Mouse (Mus musculus) cerebellum, postnatal 25 days (tissue): ENCODE measurements around the gene Raph1.
A peak's percentile ranks its signal among the peaks of the same experiment; 100 is the strongest.
"Not testable (repeated sequence)": the region's sequence is repeated elsewhere in the genome, so short reads cannot be mapped to it uniquely, and the experiment has no call there.

Experiments used
- DNase-seq, 2 experiments: peaks; one replicate each; pipeline ENCODE4 v3.0.0; 2021; ENCODE audit warnings: mixed read lengths in 2 of 2

Raph1 gene

DNA sequence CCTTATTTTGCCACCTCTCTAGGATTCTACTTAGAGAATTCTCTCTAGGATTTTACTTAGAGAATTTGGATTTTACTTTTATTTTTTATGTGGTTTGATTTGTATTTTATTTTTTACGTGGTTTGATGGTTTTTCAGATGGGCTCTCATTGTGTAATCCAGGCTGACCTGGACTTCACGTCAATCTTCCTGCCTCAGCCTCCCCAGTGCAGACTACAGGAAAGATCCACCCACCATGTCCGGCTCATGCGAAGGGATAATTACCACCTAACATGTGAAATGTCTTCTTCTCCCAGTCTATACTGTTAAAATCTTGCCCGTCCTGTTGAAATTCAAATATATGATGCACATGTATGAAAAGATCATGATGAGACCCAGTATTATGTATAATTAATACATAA is 2.2 kb downstream of the Raph1 start:
- DNase-seq: no peak

DNA sequence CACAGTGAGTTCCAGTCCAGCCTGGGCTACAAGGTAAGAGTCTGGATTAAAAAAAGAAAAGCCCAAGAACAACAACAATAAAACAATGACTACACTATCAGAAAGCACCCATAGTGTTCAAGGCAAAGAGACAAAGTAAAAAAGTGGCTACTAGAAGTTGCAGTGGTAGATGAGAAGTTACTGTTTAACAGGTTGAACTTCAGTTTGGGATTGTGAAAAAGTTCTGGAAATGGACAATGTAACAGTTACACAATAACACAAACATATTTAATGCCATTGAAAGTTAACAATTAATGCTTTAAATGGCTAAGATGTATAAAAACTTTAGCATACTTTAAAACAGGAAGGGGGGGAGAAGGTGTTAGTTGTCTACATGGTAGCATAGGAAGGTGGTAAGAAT is 3.9 kb downstream of the Raph1 start:
- no peak for DNase-seq

DNA sequence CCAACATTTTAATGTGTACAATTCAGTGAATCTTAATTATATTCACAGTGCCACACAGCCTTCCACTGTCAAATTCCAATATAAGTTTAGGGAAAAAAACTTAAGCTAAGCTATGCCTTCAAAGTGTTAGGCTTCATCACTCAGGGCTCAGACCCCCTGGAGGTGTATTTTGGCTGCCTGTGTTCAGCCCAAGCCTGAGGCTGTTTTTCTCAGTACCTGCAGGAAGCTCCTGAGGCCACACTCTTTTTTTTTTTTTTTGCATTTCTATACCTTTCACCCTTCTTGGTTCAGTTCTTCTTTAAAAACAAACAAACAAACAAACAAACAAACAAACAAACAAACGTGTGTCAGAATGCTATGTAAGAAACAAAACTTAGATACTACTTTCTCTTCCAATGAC is 23.2 kb downstream of the Raph1 start:
- DNase-seq: peak in 1 of 2 experiments; percentile 38

DNA sequence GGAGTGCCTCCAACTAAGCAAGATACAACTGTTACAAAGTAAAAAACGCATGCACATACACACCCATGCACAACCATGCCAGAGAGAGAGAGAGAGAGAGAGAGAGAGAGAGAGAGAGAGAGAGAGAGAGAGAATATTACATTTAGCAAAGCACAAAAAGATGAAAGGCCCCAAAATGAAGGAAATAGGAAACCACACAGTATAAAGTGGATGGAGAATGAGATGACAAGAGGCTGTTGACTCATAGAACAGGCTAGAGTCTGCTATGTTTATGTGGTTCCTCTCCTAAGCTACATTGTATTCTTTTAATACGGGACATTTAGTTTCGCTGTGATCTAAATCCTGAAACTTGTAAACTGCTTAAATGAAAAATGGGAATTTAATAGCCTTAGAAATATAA is 27.6 kb downstream of the Raph1 start:
- DNase-seq: no peak

DNA sequence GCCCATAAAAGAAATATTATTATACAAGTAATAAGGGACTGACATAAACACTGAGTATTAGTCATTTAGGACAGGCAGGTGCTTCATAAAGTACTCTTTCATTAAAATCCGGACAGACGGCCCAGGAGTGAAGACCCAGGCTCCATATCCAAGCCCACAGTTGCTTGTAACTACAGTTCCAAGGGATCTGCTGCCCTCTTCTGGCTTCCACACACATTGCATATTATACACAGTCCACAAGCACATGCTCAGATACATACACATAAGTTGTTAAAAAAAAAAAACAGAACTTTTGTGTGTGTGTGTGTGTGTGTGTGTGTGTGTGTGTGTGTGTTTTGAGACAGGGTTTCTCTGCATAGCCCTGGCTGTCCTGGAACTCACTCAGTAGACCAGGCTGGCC is 32.0 kb downstream of the Raph1 start:
- peak; percentile 19 to 50 for DNase-seq

DNA sequence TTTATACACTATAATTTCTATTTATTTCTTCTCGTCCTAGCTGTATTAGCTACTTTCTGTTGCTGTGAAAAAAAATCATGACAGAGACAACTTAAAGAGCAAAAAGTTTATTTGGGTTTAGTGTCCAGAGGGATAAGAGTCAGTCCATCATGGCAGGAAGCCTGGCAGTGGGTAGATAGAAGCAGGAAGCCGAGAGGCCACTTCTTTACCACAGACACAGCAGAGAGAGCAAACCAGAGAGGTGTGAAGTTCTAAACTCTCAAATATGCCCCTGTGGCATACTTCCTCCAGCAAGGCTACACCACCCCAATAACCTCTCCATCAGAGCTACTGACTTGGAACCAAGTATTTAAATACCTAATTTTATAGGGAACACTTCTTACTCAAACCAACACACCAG is 36.3 kb downstream of the Raph1 start:
- no peak for DNase-seq

DNA sequence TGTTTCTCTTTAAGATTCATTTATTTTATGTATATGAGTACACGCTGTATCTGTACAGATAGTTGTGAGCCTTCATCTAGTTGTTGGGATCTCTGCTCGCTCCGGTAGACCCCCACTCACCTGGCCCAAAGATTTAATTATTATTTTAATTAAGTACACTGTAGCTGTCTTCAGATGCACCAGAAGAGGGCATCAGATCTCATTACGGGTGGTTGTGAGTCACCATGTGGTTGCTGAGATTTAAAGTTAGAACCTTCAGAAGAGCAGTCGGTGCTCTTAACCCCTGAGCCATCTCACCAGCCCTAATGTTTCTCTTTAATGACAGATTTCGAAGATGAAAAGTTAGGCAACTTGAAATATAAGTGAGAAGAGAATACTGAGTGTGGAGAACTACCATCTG is 36.8 kb downstream of the Raph1 start:
- DNase-seq: no peak

DNA sequence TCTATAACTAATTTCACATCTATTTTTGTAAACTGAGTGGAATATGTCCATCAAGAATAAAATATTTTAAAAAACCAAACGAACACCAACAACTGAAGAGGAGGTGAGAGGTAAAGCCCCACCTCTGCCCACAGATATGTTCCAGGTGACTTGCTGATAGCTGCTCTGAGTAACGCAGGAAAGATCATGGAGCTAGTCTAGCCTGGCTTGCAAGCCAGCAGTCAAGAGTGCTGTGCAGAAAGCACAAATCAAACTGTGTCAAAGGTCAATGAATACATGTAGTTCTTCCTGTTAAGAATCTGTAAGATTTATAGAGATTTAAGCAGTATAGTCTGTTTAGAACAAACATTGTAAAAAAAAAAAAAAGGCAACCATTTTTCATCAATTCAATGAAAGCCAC is 56.3 kb downstream of the Raph1 start:
- no peak for DNase-seq

DNA sequence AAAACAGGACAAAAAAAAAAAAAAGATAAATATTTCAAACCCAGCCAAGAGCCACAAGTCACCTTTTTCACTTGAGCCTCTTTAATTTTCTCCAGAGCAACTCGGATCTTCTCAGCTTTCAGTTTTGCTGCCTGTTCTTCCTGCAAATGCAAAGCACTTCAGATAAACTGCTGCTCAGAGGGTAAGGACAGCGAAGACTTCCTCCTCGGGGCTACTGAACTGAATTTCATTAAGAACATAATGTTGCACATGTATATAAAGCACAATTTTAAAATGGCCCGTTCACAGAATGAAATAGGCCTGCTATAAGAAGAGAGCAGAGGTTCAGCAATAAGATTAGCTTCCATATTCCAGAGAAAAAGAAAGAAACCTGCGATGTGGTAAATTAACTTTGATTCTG is 63.4 kb downstream of the Raph1 start:
- DNase-seq: no peak

DNA sequence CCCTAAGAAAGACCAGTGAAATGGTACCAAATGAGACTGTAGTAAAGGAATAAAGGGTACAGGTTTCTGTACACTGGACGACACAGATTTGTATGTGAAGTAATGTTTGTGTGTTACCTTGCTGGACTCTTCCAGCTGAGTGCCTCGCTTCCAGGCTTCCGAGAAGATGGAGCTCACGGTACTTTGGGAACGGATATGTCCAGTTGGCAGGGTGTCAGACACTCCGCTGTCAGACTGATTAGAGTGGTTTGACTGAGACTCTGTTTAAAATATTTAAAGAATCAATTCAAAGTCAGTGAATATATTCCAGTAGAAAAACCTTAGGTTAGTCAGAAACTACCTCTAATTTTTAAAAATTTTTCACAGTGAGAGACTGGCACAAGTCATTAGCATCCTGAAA is 73.5 kb downstream of the Raph1 start:
- peak in 1 of 2 experiments; percentile 56 for DNase-seq

DNA sequence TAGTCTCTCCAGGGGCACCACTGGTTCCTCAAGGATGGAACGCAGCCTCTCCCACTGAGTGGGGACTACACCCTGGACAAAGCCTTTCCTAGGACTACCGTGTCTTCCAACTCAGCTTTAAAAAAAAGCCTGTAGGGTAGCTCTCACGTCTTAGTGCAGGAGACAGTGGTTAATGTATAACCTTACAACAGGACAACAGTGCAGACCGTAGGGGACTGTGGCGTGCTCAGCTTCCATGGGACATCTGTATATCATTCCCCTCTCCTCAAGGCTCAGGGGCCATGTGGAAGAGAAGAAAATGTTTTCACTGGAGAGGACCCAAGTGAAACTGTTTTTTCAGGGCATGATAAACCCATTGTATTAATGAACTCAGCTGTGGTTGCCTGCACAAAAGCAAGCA is 74.5 kb downstream of the Raph1 start:
- no peak for DNase-seq

DNA sequence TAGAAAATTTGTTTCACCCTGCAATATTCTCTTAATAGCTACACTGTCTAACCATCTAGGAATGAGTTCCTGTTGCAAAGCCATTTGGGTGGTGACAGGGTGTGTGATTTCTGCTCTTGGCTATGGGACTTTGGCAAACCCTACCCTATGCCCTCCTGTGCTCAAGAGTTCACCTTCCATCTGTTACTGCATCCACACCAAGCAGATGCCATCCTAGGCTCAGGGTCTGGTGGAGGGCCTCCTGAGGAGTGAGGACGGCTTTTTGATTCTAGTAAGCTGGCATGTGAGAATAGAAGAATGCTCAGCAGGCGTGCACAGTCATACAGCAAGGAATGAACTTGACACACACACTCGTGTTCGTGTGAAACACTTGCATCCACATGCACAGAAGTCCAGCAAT is 76.4 kb downstream of the Raph1 start:
- peak; percentile 68 to 75 for DNase-seq

DNA sequence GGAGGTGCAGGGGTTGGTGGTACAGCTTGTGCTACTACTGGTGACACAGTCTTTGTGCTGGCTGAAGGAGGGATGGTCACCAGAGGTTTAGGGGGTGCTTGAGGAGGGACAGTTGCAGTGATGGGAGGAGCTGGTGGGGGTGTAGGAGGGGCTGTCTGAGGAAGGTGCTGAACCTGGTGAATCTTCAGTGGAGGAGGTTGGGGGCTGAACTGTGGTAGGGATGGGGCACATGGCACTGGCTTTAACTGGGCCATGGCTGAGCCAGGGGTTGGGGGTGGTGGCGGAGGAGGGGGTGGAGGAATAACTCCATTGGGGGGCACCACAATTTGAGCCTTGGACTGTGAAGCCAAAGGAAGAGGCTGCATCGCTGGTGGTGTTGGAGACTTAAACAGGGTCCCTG is 77.2 kb downstream of the Raph1 start:
- DNase-seq: no peak

DNA sequence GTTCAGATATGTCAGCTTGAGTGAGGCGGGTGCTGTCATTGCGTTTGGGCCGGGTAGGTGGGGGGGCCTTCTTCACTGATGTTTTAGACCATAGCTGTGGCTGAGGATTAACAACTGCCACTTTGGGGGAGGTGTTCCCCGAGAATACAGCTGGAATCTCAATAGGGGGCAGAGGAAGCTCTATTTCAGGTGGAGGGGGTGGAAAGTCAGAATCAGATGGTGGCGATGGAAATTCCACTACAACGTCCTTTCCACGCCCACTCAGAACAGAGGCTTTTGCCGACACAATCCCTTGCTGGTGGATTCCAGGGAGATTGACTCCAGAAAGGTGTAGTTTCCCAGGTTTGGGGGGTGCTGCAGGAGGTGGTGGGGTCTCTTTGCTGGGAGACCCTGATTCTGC is 78.3 kb downstream of the Raph1 start:
- DNase-seq: no peak

DNA sequence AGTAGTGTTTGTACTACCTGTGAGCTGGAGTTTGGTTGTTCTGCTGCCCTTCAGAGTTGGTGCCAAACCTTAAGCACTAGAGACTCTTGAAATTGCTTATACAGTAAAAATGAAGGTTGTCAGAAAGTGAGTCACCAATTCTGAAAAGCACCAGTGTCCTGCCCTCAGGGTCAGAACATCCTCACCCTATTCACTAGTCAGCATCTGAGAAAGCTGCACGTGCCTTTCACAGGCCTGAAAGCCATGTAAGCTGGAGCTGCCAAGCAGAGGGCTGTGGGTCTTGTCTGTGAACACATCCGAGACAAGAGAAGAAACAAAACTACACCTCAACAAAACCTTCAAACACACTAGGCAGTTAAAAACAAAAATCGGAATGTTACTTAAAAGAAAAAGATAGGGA is 81.3 kb downstream of the Raph1 start:
- DNase-seq: no peak

DNA sequence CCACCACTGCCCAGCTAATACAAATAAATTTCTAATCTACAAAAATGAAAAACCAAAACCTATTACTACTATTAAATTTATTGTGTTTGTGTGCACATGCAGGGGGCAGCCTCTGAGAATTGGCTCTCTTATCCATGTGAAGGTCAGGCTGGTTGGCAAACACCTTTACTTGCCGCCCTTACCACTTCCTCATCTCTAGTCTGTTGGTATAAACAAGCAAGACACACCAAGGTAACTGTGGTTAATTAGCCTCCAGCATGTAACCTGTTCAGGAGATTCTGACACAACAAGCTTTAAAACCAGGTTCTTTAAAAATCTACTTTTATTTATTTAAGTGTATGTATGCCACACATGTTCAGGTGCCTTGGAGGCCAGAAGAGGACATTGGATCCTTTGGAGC is 84.0 kb downstream of the Raph1 start:
- DNase-seq: no peak

DNA sequence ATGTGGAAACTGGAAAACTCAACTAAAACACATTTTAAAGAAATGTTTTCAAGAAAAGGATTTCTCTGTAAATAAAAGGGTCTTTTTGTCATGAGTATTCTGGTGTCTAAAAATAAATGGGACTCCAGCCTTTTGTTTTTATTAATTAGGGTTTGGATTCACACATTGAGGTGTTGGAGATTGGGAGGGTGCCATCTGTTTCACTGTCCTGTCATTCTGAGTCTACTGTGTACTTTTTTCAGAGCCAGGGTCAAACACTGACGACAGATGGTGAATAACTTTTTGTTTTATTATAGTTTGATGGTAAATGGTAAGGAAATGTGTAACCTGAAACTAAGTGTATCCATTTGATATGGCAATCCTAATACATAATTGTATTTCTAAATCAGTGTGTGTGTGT is 85.3 kb downstream of the Raph1 start:
- peak in 1 of 2 experiments; percentile 63 for DNase-seq

DNA sequence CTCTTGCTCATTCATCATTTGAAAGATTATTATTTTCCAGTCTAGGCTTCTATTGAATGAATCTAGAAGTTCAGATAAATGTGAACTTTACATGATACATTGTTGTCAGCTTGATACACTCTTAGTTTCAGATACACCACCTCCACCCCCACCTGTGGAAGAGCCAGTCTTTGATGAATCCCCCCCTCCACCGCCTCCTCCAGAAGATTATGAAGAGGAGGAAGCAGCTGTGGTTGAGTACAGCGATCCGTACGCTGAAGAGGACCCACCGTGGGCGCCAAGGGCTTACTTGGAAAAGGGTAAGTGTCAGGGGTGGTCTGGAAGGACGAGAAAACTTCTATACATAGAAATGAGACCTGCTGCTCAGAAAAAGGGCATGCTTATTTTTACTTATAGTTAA is 96.4 kb downstream of the Raph1 start:
- no peak for DNase-seq

DNA sequence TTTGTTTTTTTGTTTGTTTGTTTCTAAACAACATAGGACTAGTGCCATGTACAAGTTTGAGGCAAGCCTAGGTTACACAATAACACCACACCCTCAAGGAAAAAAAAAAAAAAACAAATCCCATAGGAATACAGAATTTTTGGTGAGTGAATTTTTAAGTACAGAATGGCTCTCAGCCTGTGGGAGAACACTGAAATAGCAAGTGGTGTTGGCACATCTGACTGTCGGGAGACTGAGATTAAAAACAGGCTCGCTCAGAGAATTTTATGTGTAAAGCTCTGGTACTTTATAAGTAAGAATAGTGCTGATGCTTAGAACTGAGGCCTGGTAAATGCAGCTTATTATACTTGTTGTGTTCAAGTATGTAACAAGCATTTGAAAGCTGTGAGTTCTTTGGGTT is 97.4 kb downstream of the Raph1 start:
- DNase-seq: no peak

DNA sequence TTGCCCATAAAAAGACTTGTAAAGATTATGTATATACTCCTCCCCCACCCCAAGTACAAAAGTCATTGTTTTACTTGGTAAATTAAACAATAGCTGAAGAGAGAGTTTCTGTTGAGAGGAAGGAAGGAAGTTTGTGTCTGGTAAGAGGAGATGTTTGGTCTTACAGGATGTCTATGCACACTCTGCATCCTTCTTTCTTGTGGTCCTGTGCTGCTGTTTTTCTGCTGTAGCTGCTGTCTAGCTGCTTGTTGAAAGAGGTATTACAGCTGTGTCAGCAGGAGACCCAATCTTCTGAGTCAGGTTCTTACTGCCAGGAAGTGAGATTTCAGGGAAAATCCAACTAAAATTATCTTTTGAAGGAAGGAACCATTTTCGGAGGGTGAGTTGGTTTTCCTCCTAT is 106.3 kb downstream of the Raph1 start:
- no peak for DNase-seq

DNA sequence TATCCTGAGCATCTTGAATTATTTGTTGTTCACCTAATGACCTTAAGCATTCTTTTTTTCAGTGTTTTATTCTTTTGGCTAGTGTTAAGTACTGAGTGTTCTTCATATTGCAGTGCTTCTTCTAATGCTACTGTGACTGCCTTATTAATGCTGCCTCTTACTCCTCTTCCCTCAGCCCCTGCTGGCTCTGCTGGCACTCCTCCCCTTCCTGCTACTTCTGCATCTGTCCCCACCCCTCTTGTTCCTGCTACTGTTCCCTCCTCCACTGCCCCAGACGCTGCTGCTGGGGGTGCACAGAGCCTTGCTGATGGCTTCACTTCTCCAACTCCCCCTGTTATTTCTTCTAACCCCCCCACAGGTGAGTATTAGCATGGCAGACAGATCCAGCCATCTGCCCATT is 117.0 kb downstream of the Raph1 start:
- peak; percentile 28 to 41 for DNase-seq

DNA sequence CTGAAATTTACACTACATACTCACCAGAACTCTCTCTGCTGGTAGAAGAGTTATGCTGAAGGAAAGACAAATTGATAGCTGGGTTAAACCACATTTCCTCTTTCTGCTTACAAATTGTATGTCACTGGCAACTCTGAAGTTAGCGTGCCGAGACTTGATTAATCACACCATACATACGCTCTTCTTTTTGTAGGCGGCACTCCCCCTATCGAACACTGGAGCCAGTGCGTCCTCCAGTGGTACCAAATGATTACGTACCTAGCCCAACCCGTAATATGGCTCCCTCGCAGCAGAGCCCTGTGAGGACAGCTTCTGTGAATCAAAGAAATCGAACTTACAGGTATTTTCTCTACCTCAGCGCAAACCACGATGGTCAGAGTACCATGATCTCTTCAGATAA is 119.8 kb downstream of the Raph1 start:
- DNase-seq: no peak

DNA sequence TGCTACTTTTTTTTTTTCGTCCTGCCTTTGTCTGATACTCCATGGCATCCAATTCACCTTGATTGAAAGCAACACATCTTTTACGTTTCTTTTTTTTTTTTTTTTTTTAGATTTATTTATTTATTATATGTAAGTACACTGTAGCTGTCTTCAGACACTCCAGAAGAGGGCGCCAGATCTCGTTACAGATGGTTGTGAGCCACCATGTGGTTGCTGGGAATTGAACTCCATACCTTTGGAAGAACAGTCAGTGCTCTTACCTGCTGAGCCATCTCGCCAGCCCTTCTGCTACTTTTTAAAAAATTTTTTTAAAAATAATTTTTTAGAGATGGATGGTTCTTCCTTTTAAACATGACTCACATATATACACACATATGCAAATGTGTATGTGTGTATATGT is 125.5 kb downstream of the Raph1 start:
- DNase-seq: not testable (repeated sequence)

DNA sequence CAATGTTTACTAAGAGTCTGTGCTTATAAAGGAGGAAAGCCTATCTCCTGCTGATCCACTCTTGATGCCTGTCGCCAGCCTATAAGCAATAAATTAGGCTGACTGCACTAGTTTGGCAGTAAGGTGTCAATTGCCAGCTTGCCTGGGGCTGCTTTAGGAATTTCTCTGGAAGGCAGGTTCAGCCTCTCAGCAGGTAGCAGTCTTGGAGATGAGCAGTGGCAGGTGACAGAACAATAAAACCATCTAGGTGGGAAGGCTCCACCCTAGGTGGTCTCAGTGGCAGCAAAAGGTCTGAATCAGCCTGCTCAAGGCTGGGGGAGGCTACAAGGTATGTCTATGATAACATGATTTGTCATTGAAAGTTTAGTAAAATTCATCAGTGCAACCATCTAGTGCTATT is 134.4 kb downstream of the Raph1 start:
- peak; percentile 38 to 50 for DNase-seq
